Mouse (Mus musculus) CH12.LX (cell line): ENCODE data around the gene Klhl9. TPM values are rescaled to one million over a fixed set of nuclear protein-coding genes. Genes with fewer than 3 reads are reported as not detected.
A peak's percentile ranks its signal among the peaks of the same experiment; 100 is the strongest.

Experiments used
- DNase-seq: peaks from one replicate; pipeline ENCODE4 v3.0.0-alpha.2; 2013; ENCODE audit errors: extremely low read depth
- H3K27ac ChIP-seq: 2 replicates; pipeline ENCODE4 v1.5.1; 2012; ENCODE audit warnings: low read depth, mild to moderate bottlenecking, control low read depth, moderate library complexity; ENCODE audit not compliant: insufficient read depth
- H3K27me3 ChIP-seq: replicated peaks from 2 replicates; pipeline ENCODE3; 2012; ENCODE audit warnings: inconsistent platforms
- H3K36me3 ChIP-seq, 2 experiments: replicated peaks in 1 of 2; 2 replicates each; pipeline versions ENCODE3 to v1.6.1; 2012; ENCODE audit warnings: inconsistent platforms in 1 of 2, low read length in 1 of 2, mild to moderate bottlenecking in 1 of 2, mixed read lengths in 1 of 2, moderate library complexity in 1 of 2; ENCODE audit not compliant: control insufficient read depth in 1 of 2, insufficient read depth in 1 of 2
- H3K4me1 ChIP-seq, 2 experiments: 2 replicates each; pipeline ENCODE4 v1.6.1; 2012; ENCODE audit warnings: inconsistent platforms in 1 of 2, moderate library complexity in 1 of 2; ENCODE audit not compliant: insufficient read depth in 2 of 2, control insufficient read depth in 1 of 2
- H3K4me2 ChIP-seq: 2 replicates; pipeline ENCODE4 v1.6.1; 2012; ENCODE audit warnings: low read depth, mild to moderate bottlenecking, control low read depth; ENCODE audit not compliant: poor library complexity, insufficient read depth, severe bottlenecking
- H3K4me3 ChIP-seq, 3 experiments: fragments of 150-350 bp in 1 of 3; sonication (generic) in 1 of 3; replicated peaks in 1 of 3; 2 replicates each; pipeline versions ENCODE3 to v1.5.1; 2011 to 2012; ENCODE audit warnings: low read depth in 2 of 3, low read length in 2 of 3, mild to moderate bottlenecking in 2 of 3, moderate library complexity in 2 of 3, control low read depth in 1 of 3, improper control_type of control experiment in 1 of 3, inconsistent platforms in 1 of 3, mixed read lengths in 1 of 3; ENCODE audit not compliant: poor library complexity in 1 of 3
- H3K79me2 ChIP-seq: replicated peaks from 2 replicates; pipeline ENCODE4 v1.6.1; 2012; ENCODE audit warnings: mild to moderate bottlenecking, moderate library complexity; ENCODE audit not compliant: control insufficient read depth, poor library complexity, insufficient read depth, severe bottlenecking; ENCODE audit errors: extremely low read depth
- H3K9ac ChIP-seq: 2 replicates; pipeline ENCODE4 v1.6.1; 2012; ENCODE audit warnings: low read depth, mild to moderate bottlenecking, control low read depth, moderate library complexity; ENCODE audit not compliant: insufficient read depth
- H3K9me3 ChIP-seq: replicated peaks from 2 replicates; pipeline ENCODE3; 2012; ENCODE audit warnings: low read length, inconsistent platforms, mixed read lengths
- CHD1 ChIP-seq: IDR thresholded peaks from 2 replicates; pipeline ENCODE4 v1.6.1; 2012; ENCODE audit warnings: low read depth, low read length, improper control_type of control experiment, inconsistent platforms
- CHD2 ChIP-seq: IDR thresholded peaks from 2 replicates; pipeline ENCODE4 v1.6.1; 2011; ENCODE audit warnings: low read length, improper control_type of control experiment
- CTCF ChIP-seq, 2 experiments: IDR thresholded peaks in 1 of 2; conservative IDR thresholded peaks in 1 of 2; 2 replicates each; pipeline ENCODE4 v1.5.1; 2011 to 2012; ENCODE audit warnings: low read depth in 2 of 2, low read length in 2 of 2, improper control_type of control experiment in 1 of 2, inconsistent platforms in 1 of 2, mild to moderate bottlenecking in 1 of 2, moderate library complexity in 1 of 2
- ELF1 ChIP-seq: IDR thresholded peaks from 2 replicates; pipeline ENCODE4 v1.6.1; 2014; ENCODE audit warnings: low read depth, mild to moderate bottlenecking, inconsistent platforms, low read length, improper control_type of control experiment
- GABPA ChIP-seq: IDR thresholded peaks from 2 replicates; pipeline ENCODE4 v1.6.1; 2012; ENCODE audit warnings: low read depth, low read length, improper control_type of control experiment, inconsistent platforms; ENCODE audit not compliant: insufficient replicate concordance
- JUN ChIP-seq: IDR thresholded peaks from 2 replicates; pipeline ENCODE4 v1.6.1; 2011; ENCODE audit warnings: low read depth, mild to moderate bottlenecking, low read length, improper control_type of control experiment, moderate library complexity; ENCODE audit not compliant: insufficient read depth
- KAT2A ChIP-seq: IDR thresholded peaks from 2 replicates; pipeline ENCODE4 v1.6.1; 2012; ENCODE audit warnings: low read length, improper control_type of control experiment, inconsistent platforms; ENCODE audit not compliant: insufficient replicate concordance
- MEF2A ChIP-seq: IDR thresholded peaks from 2 replicates; pipeline ENCODE4 v1.6.1; 2014; ENCODE audit warnings: low read depth, mild to moderate bottlenecking, inconsistent platforms, low read length, improper control_type of control experiment, borderline replicate concordance
- MYC ChIP-seq: IDR thresholded peaks from 2 replicates; pipeline ENCODE4 v1.6.1; 2011; ENCODE audit warnings: low read depth, mild to moderate bottlenecking, improper control_type of control experiment, low read length
- PAX5 ChIP-seq: IDR thresholded peaks from 2 replicates; pipeline ENCODE4 v1.6.1; 2012; ENCODE audit warnings: low read length, inconsistent platforms, mixed read lengths
- POLR2AphosphoS2 ChIP-seq: IDR thresholded peaks from 2 replicates; pipeline ENCODE4 v1.6.1; 2011; ENCODE audit warnings: low read depth, low read length, improper control_type of control experiment
- RAD21 ChIP-seq: IDR thresholded peaks from 2 replicates; pipeline ENCODE4 v1.6.1; 2011; ENCODE audit warnings: low read depth, mild to moderate bottlenecking, low read length, improper control_type of control experiment, moderate library complexity
- SIN3A ChIP-seq: IDR thresholded peaks from 2 replicates; pipeline ENCODE4 v1.6.1; 2012; ENCODE audit warnings: low read length, improper control_type of control experiment, inconsistent platforms
- SMC3 ChIP-seq: IDR thresholded peaks from 2 replicates; pipeline ENCODE4 v1.6.1; 2011; ENCODE audit warnings: low read depth, low read length, improper control_type of control experiment
- TCF12 ChIP-seq: IDR thresholded peaks from 2 replicates; pipeline ENCODE4 v1.6.1; 2014; ENCODE audit warnings: low read depth, mild to moderate bottlenecking, inconsistent platforms, low read length, improper control_type of control experiment
- UBTF ChIP-seq: IDR thresholded peaks from 2 replicates; pipeline ENCODE4 v1.6.1; 2012; ENCODE audit warnings: low read depth, mild to moderate bottlenecking, inconsistent platforms, low read length, improper control_type of control experiment, moderate library complexity
- USF2 ChIP-seq: conservative IDR thresholded peaks from 2 replicates; pipeline ENCODE4 v1.6.1; 2011; ENCODE audit warnings: low read depth, low read length, improper control_type of control experiment
- ZKSCAN1 ChIP-seq: IDR thresholded peaks from 2 replicates; pipeline ENCODE4 v1.6.1; 2012; ENCODE audit warnings: low read depth, inconsistent platforms, low read length, improper control_type of control experiment, borderline replicate concordance
- ZNF384 ChIP-seq: IDR thresholded peaks from 2 replicates; pipeline ENCODE4 v1.6.1; 2012; ENCODE audit warnings: low read depth, low read length, improper control_type of control experiment, inconsistent platforms
- dilution Hi-C: fragments of 300-500 bp; cut with MboI; formaldehyde crosslinking; loops from 2 replicates; pipeline ENCODE4 v1.14.3; 2020; ENCODE audit warnings: low sequenced_read_pairs; ENCODE audit not compliant: extremely low pct_unique_long_range_greater_than_20kb, extremely low pct_ligation_motif_present
- in situ Hi-C: fragments of 300-500 bp; cut with MboI; formaldehyde crosslinking; loops from 3 replicates; pipeline ENCODE4 v1.14.3; 2019; ENCODE audit warnings: low sequenced_read_pairs, low pct_ligation_motif_present, low pct_unique_long_range_greater_than_20kb, mixed read lengths
- polyA plus RNA-seq: library from polyadenylated mRNA; unstranded; fragments of >175 nt; gene quantifications from 2 replicates; pipeline ENCODE4 v1.2.1, GENCODE M21; 2012; ENCODE audit warnings: low read depth; ENCODE audit not compliant: insufficient read length
- total RNA-seq, 2 experiments: library from RNA; depleted of rRNA; stranded (reverse); fragments of 300-350 nt in 1 of 2; fragments of >200 nt in 1 of 2; gene quantifications; 2 replicates each; pipeline ENCODE4 v1.2.3; 2012 to 2014

Gene Klhl9
- total and polyA plus RNA-seq, 3 experiments = 19.1 to 51.6 (median 40.0) TPM

DNA sequence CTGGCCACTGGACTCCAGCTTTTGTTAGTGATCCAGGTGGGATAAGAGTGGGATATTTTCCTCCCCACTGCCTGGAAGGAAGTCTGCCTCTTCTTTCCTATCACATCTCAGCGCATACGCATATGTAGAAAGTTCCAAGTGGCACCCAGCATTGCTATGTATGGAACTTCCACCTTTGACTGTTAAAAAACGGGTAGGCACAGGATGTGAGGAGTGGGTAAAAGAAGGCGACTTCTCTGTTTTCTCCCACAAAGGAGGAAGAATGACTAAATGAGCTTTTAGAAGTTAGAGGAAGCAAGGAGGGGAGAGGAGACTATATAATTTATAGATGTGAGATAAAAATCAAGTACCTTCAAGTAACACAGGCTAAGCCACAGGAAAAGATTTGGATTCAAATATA is 19.2 kb upstream of the Klhl9 start:
- in situ Hi-C loops = no loop called here
- H3K36me3 ChIP-seq = no peaks in the 10 kb centered on the region
- H3K27me3 ChIP-seq = peaks cover 63% of the 10 kb centered on the region
- DNase-seq = no peak
- TF ChIP-seq UBTF (no peak), CHD1 (no peak)
- no peak overlapping the region for H3K9ac ChIP-seq
- H3K79me2 ChIP-seq = no peaks in the 10 kb centered on the region
- peaks cover 5 to 7% of the 10 kb centered on the region in 2 experiments for H3K4me1 ChIP-seq
- H3K4me3 ChIP-seq = no peak overlapping the region
- dilution Hi-C loops = no loop called here
- no peak overlapping the region for H3K4me2 ChIP-seq
- no peaks in the 10 kb centered on the region for H3K9me3 ChIP-seq
- H3K27ac ChIP-seq = no peak overlapping the region

DNA sequence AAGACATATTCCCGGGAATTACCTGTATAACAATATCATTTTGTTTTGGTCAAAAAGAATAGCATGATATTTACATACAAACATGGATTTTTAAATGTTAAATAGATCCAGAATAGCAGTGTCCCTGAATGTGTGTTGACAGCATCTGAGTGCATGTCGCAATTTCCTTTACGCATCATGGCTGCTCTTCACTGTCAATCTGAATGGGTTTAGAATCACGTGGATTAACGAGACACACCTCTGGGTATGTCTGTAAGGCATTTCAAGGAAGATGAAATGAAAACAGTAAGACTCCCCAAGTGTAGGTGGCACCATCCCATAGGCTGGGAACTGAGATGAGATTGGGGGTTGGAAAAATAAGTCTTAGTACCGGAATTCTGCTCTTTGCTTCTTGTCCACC is 16.8 kb upstream of the Klhl9 start:
- Histone ChIP-seq H3K4me3 (no peak overlapping the region), H3K27me3 (peaks cover 62% of the 10 kb centered on the region), H3K79me2 (no peaks in the 10 kb centered on the region), H3K36me3 (no peaks in the 10 kb centered on the region), H3K9me3 (no peaks in the 10 kb centered on the region), H3K4me1 (peaks cover 5 to 7% of the 10 kb centered on the region in 2 experiments), H3K27ac (no peak overlapping the region), H3K4me2 (no peak overlapping the region), H3K9ac (no peak overlapping the region)
- dilution Hi-C loops = no loop called here
- no peak for TF ChIP-seq POLR2AphosphoS2
- TF ChIP-seq SIN3A = no peak
- TF ChIP-seq KAT2A = no peak
- TF ChIP-seq USF2 = no peak
- no peak for TF ChIP-seq TCF12
- TF ChIP-seq MYC = no peak
- TF ChIP-seq ZNF384 = no peak
- in situ Hi-C loops = loop anchor here (5.0 kb wide), 1 partner anchor 37 kb away; no protein-coding TSS in a partner anchor
- DNase-seq = no peak

DNA sequence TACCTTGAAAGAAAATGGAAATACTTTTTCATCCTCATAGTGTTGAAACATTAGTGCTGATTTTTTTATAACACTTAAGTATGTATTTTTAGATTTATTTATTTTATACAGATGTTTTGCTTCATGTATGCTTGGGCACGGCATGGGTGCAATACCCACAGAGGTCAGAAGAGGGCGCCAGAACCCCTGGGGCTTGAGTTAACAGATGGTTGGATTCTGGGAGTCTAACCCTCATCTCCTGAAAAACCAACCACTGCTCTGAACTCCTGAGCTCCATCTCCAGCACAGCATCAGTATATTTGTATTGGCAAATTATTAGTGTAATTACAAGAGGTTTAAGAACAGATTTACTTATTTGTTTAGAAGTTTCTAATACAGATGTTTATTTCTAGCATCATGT is 16.2 kb upstream of the Klhl9 start:
- dilution Hi-C loops (no loop called here), in situ Hi-C loops (loop anchor here (5.0 kb wide), 1 partner anchor 36 kb away; no protein-coding TSS in a partner anchor)
- H3K4me3 ChIP-seq = no peak overlapping the region
- TF ChIP-seq PAX5 = no peak
- TF ChIP-seq MYC = no peak
- TF ChIP-seq ZKSCAN1 = no peak
- TF ChIP-seq RAD21 = peak; percentile 79
- TF ChIP-seq GABPA = no peak
- TF ChIP-seq CTCF (conservative IDR thresholded peaks at IDR 0.05 in 1 of 2, IDR thresholded peaks at IDR 0.05 in 1 of 2; ENCODE audit: low read depth in 2 of 2, low read length in 2 of 2) = peak; percentile 91 to 96
- TF ChIP-seq CHD2 = no peak
- TF ChIP-seq JUN = no peak
- TF ChIP-seq SMC3 = peak; percentile 79
- no peak for TF ChIP-seq MEF2A
- no peak for TF ChIP-seq ELF1
- H3K4me1 ChIP-seq = peaks cover 5 to 7% of the 10 kb centered on the region in 2 experiments
- no peak overlapping the region for H3K9ac ChIP-seq
- H3K27ac ChIP-seq = no peak overlapping the region
- no peak overlapping the region for H3K4me2 ChIP-seq
- no peaks in the 10 kb centered on the region for H3K36me3 ChIP-seq
- no peaks in the 10 kb centered on the region for H3K79me2 ChIP-seq
- DNase-seq = peak; percentile 62
- no peaks in the 10 kb centered on the region for H3K9me3 ChIP-seq
- peaks cover 59% of the 10 kb centered on the region for H3K27me3 ChIP-seq
